Mouse (Mus musculus) right cerebral cortex, postnatal 36 days (tissue): ENCODE data around the gene Tmem30b.

ENCODE experiments used
- DNase-seq, 2 experiments: peaks; one replicate each; pipeline ENCODE4 v3.0.0; 2022; ENCODE audit warnings: low spot score in 2 of 2, mixed read lengths in 1 of 2

Gene Tmem30b

DNA sequence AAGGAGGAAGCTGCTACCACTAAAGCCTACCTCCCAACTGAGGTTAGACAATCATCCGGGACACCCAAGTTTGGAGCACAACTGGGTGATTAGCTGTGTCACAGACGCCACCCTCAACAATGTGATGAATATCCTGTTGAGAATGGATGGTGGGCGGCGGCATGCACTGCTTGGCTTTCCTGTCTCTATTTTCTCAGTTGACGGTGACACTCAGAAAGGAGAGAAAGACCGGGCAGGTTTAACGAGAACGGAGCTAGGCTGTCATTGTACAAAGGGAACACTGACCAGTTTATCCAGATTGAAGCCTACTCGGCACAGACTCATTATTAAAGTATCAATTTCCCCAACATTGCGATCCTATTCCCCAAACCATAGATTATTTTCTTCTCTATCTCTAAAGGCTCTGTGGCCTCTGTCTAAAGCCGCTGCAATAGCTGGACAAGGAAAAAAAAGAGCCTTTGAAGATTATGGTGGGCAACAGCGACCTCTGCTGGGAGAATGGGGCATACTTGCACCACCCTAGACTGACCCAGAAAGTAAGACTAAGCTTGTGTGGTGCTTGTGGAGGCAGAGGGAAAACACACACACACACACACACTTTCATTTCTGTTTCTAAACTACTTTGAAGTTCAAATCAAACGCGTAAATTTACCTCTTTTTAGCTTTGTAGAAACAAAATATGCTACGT, 29.0 kb downstream of the Tmem30b start:
- DNase-seq: peak; percentile 41 to 46

DNA sequence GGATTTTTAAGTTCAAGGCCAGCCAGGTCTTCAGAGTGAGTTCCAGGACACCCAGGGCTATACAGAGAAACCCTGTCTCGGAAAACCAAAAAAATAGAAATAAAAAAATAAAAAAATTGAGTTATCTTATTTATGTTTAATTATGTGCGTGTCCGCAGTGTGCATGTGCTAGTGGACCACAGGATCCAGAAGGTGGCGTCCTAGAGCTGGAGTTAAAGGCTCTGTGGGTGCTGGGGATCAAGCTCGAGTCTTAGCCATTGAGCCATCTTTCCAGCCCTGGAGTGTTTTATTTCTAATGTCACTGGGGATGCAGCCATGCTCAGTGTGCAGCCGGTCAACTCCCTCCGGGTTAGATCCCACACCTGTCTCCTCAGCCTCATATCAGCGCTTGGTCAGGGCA, 29.7 kb downstream of the Tmem30b start:
- no peak for DNase-seq

DNA sequence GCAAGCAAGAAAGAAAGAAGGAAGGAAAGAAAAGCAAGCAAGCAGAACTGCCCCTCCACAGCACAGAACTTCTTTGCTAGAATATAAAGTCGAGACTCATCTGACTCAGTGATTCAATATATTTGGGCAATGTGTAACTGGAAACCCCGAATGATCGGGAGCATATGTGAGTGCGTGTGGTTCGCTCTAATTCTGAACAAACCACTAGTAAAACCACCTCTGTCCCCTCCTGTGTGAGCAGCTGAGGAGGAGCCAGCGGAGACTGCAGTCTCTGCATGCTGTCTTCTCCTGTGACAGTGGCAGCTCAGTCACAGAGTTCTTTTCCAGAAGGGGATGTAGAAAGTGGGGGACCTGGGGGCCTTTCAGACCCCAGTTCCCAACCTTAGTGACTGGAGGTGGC, 31.5 kb downstream of the Tmem30b start:
- no peak for DNase-seq

DNA sequence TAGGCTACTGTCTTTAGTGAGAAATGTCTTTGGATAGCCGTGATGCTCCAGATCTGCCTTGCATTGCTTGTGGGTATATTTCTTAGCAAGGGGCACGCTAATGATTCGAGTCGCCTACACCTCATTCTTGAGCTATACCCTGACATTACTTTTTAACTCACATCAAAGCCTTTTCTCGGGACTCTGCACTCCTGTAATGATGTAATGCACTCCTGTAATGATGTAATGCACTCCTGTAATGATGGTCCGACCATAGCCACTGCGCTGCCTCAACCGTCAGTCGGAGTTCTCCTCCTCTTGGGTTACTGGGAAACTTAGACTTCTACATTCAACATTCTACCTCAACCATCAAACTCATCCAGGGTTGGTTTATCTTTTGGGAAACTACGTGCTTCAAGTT, 32.2 kb downstream of the Tmem30b start:
- no peak for DNase-seq

DNA sequence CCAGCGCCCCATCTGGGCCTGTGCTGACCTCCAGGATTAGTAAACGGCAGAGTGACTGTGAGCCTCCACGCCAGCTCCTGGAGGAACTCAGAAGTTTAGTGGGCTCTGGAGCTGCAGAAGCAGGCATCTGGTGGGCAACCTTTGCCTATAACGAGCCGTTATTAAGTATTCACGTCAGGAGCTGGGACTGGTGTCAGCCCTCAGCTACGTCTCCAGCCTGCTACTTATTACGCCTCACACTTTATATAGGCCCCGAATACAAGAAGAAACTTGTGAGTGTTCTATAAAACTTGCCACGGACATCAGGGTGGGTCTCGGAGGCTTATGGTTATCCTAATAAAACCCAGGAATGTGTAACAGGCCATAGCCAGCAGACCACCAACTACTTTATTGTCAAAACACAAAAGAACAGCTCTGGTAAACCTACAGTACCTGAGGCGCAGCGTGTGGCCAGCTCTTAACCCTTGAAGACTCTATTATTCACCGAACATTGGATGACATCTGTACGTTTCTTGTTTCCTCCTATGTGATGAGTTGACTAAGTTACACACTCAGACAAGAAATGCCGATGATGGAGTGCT, 34.6 kb downstream of the Tmem30b start:
- DNase-seq: no peak

DNA sequence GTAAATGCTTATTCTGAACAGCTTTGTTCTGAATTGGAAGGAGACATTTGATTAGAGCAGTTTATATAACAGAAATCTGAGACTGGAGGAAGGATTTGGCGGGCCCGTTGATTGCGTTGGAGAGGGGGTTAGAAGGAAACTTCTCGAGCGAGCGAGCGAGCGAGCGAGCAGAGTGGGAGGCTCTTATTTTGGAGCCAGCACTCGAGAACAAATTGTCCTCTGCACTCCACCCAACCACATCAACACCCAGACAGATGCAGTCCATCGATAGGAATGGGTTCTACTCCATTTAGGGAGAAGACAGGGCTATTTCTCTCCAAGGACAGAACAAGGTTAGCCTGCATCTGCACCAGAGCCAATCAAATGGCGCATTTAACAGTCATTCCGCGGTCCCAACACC, 39.1 kb downstream of the Tmem30b start:
- DNase-seq: peak; percentile 35 to 75

DNA sequence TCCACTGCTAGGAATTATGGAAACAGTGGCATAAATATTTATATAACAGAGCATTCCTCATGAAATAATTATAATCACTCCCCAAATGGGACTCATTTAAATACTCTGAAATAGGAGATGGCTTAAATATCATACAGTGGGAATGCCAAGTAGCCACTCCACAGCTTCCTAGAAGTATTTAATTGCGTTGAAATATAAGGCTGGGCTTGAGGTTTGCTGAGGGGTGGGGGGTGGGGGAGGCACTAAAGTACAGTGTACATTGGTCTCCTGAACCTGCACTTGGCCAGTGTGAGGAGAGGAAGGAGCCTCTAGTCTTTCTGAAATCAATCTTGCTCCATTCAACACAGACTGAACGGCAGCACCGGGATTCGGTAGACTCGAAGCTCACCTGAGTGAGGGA, 39.5 kb downstream of the Tmem30b start:
- DNase-seq: no peak

DNA sequence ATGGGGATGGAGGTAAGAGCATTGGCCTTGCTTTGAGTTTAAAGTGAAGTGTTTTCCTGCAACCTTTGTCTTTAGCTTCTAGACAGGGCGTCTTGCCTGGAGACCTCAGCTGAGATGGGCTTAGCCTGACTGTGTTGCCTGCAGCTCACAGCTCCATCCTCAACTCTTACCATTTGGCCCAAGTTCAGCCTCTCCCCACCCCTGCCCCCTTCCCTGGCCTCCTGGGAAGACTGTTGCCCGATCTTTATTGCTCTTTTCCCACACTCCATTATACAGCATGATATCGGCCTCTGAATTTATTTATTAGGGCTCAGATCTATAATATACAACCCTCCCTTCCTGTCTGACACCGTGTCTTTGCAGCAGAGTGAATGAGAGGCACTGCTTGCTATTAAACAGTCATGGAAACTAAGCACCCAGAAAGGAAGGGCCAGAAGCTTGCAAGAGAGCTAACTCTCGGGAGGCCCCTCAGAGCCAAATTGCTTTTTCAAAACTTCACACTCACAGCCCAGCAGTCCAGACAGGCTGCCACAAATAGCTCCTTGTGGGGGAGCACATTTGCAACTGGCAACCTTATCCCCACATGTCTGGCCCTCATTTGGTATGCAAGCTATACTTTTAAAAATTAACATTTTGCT, 45.4 kb downstream of the Tmem30b start:
- peak in 1 of 2 experiments; percentile 54 for DNase-seq

DNA sequence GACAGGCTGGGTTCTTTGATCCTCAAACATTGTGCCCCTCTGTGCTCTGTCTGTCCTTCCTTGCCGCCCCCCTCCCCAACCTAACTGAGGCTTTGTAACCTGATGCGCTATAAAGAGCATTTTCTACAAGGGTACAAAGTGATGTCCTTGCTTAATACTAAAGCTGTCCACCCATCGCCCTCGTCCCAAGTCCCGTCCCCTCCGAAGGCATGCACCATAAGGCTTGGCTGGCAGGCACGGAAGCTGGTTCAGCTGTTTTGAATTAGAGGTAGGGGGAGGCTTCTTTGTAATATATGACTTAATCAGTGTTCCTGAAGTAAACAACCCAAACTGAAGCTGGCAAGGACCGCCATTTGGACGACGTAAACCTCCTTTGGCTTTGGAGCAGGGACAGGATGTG, 51.0 kb downstream of the Tmem30b start:
- DNase-seq: no peak

DNA sequence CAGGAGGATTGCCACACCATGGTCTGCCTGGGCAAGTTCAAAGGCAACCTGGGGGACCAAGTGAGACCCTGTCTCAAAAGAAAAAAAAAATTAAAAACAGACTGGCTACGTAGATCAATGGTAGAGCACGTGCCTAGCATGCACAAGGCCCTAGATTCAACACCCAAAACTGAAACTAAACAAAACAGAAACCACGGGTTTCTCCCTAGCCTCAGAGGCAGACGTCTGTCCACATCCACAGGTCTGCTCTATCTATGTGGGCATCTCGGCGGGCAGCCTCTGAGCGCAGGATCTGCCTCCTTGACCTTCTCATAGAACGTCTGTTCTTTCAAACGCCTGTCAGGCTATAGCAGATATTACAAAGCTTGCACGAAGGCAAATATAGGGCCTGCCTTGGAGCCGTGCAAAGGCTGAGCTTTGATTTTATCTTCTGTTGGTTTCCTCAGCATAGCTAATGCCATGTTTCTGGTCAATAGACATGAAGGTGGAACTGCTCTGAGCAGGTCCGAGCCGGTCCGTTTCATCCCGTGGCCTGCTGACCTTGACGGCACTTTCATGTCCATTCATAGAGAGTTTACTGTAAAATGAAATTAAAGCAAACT, 52.2 kb downstream of the Tmem30b start:
- DNase-seq: no peak
